Mouse (Mus musculus): ENCODE results near the gene Srgap3. TPM values are rescaled to one million over a fixed set of nuclear protein-coding genes. Genes with fewer than 3 reads are reported as not detected.

Gene Srgap3
- polyA plus RNA-seq, 1 experiment from 2014 or later: 37.2 TPM

DNA sequence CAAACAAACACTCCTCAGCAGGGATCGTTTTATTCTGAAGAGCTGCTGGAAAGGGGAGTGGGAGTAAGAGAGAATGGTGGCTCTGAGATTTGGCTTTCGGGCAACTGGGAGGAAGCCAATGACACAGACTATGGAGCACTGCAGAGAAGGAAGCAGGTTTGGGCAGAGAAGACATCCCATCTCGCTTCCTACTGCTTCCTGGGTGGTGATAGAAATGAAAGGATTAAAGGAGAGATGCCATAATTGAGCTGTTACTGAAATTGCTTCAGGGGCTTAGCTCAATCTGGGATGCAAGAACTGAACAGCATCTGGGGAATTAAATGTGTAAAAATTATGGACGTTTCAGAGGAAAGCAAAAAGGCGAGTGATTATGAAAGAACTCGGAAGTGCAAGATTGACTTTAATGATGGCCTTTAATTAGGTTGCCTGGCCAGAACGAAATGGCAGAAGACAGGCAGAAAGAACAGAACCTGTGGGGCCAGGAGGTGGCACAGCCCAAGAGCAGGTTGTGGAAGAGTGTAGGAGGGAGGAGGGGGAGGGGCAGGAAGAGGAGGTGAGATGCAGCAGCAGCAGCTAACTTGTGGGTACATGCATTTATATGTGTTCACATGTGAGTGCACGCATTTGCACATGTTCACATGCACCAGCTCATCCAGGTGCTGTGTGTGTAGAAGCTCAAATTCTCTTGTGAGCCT, 126.6 kb downstream of the Srgap3 start:
- H3K4me1 ChIP-seq (replicated peaks; ENCODE audit: control insufficient read depth, insufficient read depth, low read length): peaks cover 32% of the 10 kb centered on the region
- H3K4me2 ChIP-seq (ENCODE audit: low read length): no peak overlapping the region
- no peaks in the 10 kb centered on the region for H3K27me3 ChIP-seq (replicated peaks; ENCODE audit: control insufficient read depth, insufficient read depth, low read length)
- WGBS: 38% methylated on average over 8 of the region's 8 CpGs
- H3K9ac ChIP-seq (replicated peaks; ENCODE audit: low read depth, low read length): no peak overlapping the region
- peak; percentile 11; the same call in 1 of the 2 replicates for ATAC-seq
- H3K36me3 ChIP-seq (ENCODE audit: control insufficient read depth, insufficient read depth): no peaks in the 10 kb centered on the region; the same call in 1 of the 2 replicates
- H3K4me3 ChIP-seq (replicated peaks; ENCODE audit: low read length): no peak overlapping the region
- H3K9me3 ChIP-seq (ENCODE audit: control insufficient read depth, low read length): no peaks in the 10 kb centered on the region
- H3K27ac ChIP-seq (ENCODE audit: low read length): peak overlapping the region; percentile 24; the same call in 1 of the 2 replicates

DNA sequence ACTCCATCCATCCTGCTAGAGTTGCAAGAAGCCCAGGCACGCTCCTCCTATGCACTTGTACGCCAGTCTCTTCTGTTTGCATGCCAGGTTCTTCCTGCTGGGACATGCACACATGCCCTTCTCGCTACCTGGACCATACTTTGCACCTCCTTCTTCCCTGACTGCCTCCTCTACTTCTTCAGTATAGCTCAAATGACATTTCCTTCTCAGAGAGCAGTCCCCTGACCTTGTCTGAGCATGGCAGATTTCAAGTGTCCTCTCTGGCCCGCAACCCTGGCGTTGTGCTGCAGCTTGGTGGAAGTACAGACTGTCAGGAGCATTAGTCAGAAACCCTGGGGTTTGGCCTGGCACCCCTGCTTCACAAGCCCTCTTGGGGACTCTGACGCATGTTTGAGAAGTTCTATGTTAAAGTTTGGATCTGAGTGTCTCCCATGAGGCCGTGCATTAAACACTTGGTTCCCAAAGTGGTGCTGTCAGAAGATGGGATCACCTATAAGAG, 128.6 kb downstream of the Srgap3 start:
- Histone ChIP-seq H3K27ac (ENCODE audit: low read length) (no peak overlapping the region), H3K9ac (replicated peaks; ENCODE audit: low read depth, low read length) (no peak overlapping the region), H3K4me3 (replicated peaks; ENCODE audit: low read length) (no peak overlapping the region), H3K36me3 (ENCODE audit: control insufficient read depth, insufficient read depth) (no peaks in the 10 kb centered on the region; the same call in 1 of the 2 replicates), H3K27me3 (replicated peaks; ENCODE audit: control insufficient read depth, insufficient read depth, low read length) (no peaks in the 10 kb centered on the region), H3K9me3 (ENCODE audit: control insufficient read depth, low read length) (no peaks in the 10 kb centered on the region), H3K4me2 (ENCODE audit: low read length) (no peak overlapping the region), H3K4me1 (replicated peaks; ENCODE audit: control insufficient read depth, insufficient read depth, low read length) (peaks cover 39% of the 10 kb centered on the region)
- ATAC-seq: no peak
- WGBS: 95% methylated on average over 7 of the region's 7 CpGs

DNA sequence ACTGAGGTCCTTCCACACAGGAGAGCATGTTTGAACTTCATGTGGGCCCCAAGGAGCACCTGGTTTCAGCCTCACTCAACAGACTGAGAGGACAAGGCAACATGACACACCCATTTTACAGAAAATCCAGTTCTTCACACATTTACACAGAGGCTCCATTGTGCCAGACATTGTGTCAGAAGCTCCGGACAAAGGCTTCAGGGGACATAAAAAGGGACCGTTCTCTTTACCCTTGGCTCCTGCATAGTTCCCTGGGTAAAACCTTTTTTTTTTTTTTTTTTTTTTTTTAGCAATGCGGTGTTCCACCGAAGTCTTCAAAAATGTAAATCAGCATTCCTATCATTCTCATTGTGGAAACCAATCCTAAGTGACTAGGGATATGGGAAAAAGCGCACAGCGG, 131.5 kb downstream of the Srgap3 start:
- WGBS: 28% methylated on average over 6 of the region's 6 CpGs

DNA sequence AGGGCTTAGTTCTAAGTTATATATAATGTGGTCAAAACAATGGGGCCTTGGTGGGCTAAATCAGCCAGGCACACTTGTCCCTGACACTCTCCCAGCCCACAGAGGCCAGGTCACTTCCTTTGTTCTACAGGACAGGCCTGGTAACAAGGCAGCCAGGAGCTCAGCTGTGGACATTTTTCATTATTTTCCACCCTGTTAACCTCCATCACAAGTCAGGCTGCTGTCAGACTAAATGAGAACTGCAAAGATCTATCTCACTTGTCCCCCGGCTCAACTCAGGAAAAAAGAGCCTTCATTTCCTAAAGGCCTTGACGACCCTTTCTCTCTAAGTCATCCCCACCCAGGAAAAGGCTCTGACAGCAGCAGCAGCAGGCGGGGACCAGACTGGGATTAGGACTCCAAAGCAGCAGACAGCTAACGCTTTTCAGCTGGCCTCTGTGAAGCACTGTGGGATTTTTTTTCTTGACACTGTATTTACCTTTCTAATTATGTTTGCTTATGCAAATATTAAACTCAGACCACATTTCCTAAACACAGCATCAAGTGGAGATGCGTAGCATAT, 132.5 kb downstream of the Srgap3 start:
- Histone ChIP-seq H3K9ac (replicated peaks; ENCODE audit: low read depth, low read length) (no peak overlapping the region), H3K27me3 (replicated peaks; ENCODE audit: control insufficient read depth, insufficient read depth, low read length) (no peaks in the 10 kb centered on the region), H3K36me3 (ENCODE audit: control insufficient read depth, insufficient read depth) (no peaks in the 10 kb centered on the region; the same call in 1 of the 2 replicates), H3K9me3 (ENCODE audit: control insufficient read depth, low read length) (no peaks in the 10 kb centered on the region), H3K4me2 (ENCODE audit: low read length) (no peak overlapping the region), H3K4me3 (replicated peaks; ENCODE audit: low read length) (no peak overlapping the region), H3K27ac (ENCODE audit: low read length) (peak overlapping the region; percentile 14; the same call in 1 of the 2 replicates), H3K4me1 (replicated peaks; ENCODE audit: control insufficient read depth, insufficient read depth, low read length) (peaks cover 20% of the 10 kb centered on the region)
- WGBS: 39% methylated on average over 5 of the region's 5 CpGs
- ATAC-seq: no peak

More for the DNA sequence above, 131.5 kb downstream of the Srgap3 start:
- Histone ChIP-seq H3K27me3 (replicated peaks; ENCODE audit: control insufficient read depth, insufficient read depth, low read length) (no peaks in the 10 kb centered on the region), H3K9me3 (ENCODE audit: control insufficient read depth, low read length) (no peaks in the 10 kb centered on the region), H3K4me3 (replicated peaks; ENCODE audit: low read length) (no peak overlapping the region), H3K27ac (ENCODE audit: low read length) (no peak overlapping the region), H3K9ac (replicated peaks; ENCODE audit: low read depth, low read length) (no peak overlapping the region), H3K4me2 (ENCODE audit: low read length) (no peak overlapping the region), H3K36me3 (ENCODE audit: control insufficient read depth, insufficient read depth) (no peaks in the 10 kb centered on the region; the same call in 1 of the 2 replicates), H3K4me1 (replicated peaks; ENCODE audit: control insufficient read depth, insufficient read depth, low read length) (peaks cover 19% of the 10 kb centered on the region)
- ATAC-seq: no peak

DNA sequence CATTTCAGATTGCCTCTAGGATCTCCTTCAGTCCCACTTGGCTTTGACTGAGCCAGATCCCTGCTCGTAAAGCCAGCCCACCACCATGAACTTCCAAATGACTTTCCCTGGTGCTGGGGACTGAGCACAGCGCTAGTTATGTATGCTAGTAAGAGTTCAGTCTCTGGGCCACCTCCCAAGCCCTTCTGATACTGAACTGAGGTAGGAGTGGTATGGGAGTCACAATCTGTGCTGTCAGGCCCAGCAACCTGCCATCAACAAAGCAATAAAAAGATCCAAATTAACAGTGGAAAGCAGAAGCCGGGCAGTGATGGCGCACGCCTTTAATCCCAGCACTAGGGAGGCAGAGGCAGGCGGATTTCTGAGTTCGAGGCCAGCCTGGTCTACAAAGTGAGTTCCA, 134.2 kb downstream of the Srgap3 start:
- no peak overlapping the region for H3K4me2 ChIP-seq (ENCODE audit: low read length)
- H3K4me1 ChIP-seq (replicated peaks; ENCODE audit: control insufficient read depth, insufficient read depth, low read length): peaks cover 34% of the 10 kb centered on the region
- H3K27me3 ChIP-seq (replicated peaks; ENCODE audit: control insufficient read depth, insufficient read depth, low read length): no peaks in the 10 kb centered on the region
- 97% methylated on average over 7 of the region's 7 CpGs for WGBS
- H3K9me3 ChIP-seq (ENCODE audit: control insufficient read depth, low read length): no peaks in the 10 kb centered on the region
- no peak overlapping the region for H3K27ac ChIP-seq (ENCODE audit: low read length)
- no peaks in the 10 kb centered on the region; the same call in 1 of the 2 replicates for H3K36me3 ChIP-seq (ENCODE audit: control insufficient read depth, insufficient read depth)
- no peak for ATAC-seq
- no peak overlapping the region for H3K9ac ChIP-seq (replicated peaks; ENCODE audit: low read depth, low read length)
- H3K4me3 ChIP-seq (replicated peaks; ENCODE audit: low read length): no peak overlapping the region

DNA sequence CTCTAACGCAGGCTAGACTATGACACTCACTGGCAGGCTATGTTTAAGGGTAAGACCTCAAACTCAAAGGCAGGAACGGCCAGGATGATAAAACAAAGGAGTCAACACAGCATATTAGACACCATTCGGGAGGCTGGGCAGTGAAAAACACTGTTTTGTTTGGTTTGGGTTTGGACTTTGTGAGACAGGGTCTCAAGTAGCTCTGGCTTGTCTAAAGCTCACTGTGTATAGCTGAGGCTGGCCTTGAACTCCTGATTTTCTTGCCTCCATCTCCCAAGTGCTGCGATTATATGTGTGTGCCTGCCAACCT, 136.6 kb downstream of the Srgap3 start:
- WGBS: 21% methylated on average over 4 of the region's 4 CpGs
- H3K4me2 ChIP-seq (ENCODE audit: low read length): no peak overlapping the region
- no peak overlapping the region for H3K4me3 ChIP-seq (replicated peaks; ENCODE audit: low read length)
- ATAC-seq: peak; percentile 7
- peaks cover 34% of the 10 kb centered on the region for H3K4me1 ChIP-seq (replicated peaks; ENCODE audit: control insufficient read depth, insufficient read depth, low read length)
- no peak overlapping the region; the same call in 1 of the 2 replicates for H3K9ac ChIP-seq (replicated peaks; ENCODE audit: low read depth, low read length)
- H3K36me3 ChIP-seq (ENCODE audit: control insufficient read depth, insufficient read depth): no peaks in the 10 kb centered on the region; the same call in 1 of the 2 replicates
- no peaks in the 10 kb centered on the region for H3K9me3 ChIP-seq (ENCODE audit: control insufficient read depth, low read length)
- H3K27ac ChIP-seq (ENCODE audit: low read length): peak overlapping the region; percentile 87
- no peaks in the 10 kb centered on the region for H3K27me3 ChIP-seq (replicated peaks; ENCODE audit: control insufficient read depth, insufficient read depth, low read length)

DNA sequence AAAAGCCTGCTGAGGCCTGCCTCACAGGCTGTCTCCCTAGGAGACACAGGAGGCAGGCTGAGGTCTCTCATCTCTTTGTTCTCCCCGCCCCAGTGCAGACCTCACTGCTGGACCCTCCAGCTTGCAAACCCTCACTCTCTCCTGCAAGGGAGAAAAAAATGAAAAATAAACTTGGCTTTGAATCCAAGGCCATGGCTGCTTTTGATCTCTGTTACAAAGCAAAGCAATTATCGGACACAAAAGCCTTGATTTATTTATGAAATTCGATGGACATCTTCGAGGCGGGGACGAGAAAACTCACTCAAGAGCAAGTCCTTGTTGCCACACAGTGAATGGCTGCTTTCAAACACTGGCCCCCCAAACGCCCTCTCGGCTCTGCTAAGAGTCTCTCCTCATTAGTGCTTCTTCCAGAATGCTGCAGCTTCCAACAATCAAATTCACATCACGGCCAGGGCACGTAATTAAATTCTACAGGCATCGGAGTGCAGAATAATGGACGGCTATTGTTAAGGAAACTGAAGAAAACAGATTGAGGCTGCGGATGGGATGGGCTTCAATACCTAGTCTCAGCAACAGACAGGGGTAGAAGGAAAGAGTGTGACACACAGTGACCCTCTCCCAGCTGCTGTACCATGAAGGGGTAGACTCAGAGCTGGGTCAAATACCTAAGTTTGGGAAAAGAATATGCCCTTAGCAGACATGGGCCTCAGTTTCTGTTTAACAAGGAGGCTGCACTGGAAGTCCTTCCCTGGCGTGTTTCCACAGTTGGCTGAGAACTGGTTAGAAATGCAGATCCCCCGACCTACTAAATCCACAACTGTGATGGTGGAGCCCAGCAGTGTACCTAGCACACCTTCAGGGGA, 137.2 kb downstream of the Srgap3 start:
- peak overlapping the region; percentile 87 for H3K27ac ChIP-seq (ENCODE audit: low read length)
- H3K27me3 ChIP-seq (replicated peaks; ENCODE audit: control insufficient read depth, insufficient read depth, low read length): no peaks in the 10 kb centered on the region
- no peak overlapping the region for H3K4me3 ChIP-seq (replicated peaks; ENCODE audit: low read length)
- peak; percentile 86 for ATAC-seq
- no peaks in the 10 kb centered on the region for H3K9me3 ChIP-seq (ENCODE audit: control insufficient read depth, low read length)
- H3K4me1 ChIP-seq (replicated peaks; ENCODE audit: control insufficient read depth, insufficient read depth, low read length): peaks cover 30% of the 10 kb centered on the region
- H3K9ac ChIP-seq (replicated peaks; ENCODE audit: low read depth, low read length): peak overlapping the region; percentile 9; the same call in 1 of the 2 replicates
- 2% methylated on average over 15 of the region's 15 CpGs for WGBS
- H3K36me3 ChIP-seq (ENCODE audit: control insufficient read depth, insufficient read depth): no peaks in the 10 kb centered on the region
- peak overlapping the region; percentile 3; the same call in 1 of the 2 replicates for H3K4me2 ChIP-seq (ENCODE audit: low read length)

DNA sequence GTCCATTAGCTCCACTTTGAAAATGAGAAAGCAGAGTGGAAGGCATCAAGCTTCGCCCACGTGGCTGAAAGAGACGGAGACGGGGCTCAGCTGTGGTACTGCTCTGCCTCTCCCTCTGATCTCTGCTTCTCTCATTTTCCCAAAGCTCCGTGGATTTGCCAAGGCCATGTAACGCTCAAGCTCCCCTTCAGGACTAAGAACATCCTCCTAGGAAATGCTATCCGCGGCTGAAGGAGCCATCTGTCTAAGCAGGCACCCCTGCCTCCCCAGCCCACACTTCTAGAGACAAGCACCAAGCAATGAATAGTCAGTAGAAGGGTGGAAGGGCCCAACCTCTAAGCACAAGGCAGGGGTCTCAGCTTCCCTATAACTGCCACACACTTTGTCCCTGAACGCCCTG, 138.3 kb downstream of the Srgap3 start:
- Histone ChIP-seq H3K4me2 (ENCODE audit: low read length) (no peak overlapping the region), H3K36me3 (ENCODE audit: control insufficient read depth, insufficient read depth) (no peaks in the 10 kb centered on the region), H3K27me3 (replicated peaks; ENCODE audit: control insufficient read depth, insufficient read depth, low read length) (no peaks in the 10 kb centered on the region), H3K9me3 (ENCODE audit: control insufficient read depth, low read length) (no peaks in the 10 kb centered on the region), H3K27ac (ENCODE audit: low read length) (peak overlapping the region; percentile 87), H3K9ac (replicated peaks; ENCODE audit: low read depth, low read length) (no peak overlapping the region), H3K4me3 (replicated peaks; ENCODE audit: low read length) (no peak overlapping the region), H3K4me1 (replicated peaks; ENCODE audit: control insufficient read depth, insufficient read depth, low read length) (peaks cover 26% of the 10 kb centered on the region)
- no peak for ATAC-seq
- WGBS: 65% methylated on average over 9 of the region's 9 CpGs

DNA sequence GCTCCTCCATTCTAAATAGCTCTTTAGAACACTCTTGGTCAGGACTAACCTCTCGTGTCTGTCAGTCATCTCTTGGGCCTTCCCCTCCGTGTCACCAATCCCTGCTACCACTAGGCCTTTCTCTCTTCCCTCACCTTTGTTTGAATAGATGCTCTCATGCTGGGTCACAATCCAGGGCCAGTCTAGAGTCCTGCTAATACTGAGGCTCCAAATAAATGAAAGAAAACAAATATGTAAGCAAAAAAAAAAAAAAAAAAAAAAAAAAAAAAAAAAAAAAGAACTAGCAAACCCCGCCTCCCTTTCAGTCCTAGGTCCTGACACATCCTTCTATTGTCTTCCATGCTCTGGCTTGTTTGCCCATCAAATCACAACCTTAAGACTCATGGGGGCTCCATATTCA, 145.1 kb downstream of the Srgap3 start:
- ATAC-seq: no peak
- Histone ChIP-seq H3K4me3 (replicated peaks; ENCODE audit: low read length) (no peak overlapping the region), H3K9ac (replicated peaks; ENCODE audit: low read depth, low read length) (no peak overlapping the region), H3K4me2 (ENCODE audit: low read length) (no peak overlapping the region), H3K36me3 (ENCODE audit: control insufficient read depth, insufficient read depth) (no peaks in the 10 kb centered on the region), H3K4me1 (replicated peaks; ENCODE audit: control insufficient read depth, insufficient read depth, low read length) (no peaks in the 10 kb centered on the region), H3K27me3 (replicated peaks; ENCODE audit: control insufficient read depth, insufficient read depth, low read length) (no peaks in the 10 kb centered on the region), H3K9me3 (ENCODE audit: control insufficient read depth, low read length) (no peaks in the 10 kb centered on the region), H3K27ac (ENCODE audit: low read length) (no peak overlapping the region)
- WGBS: 79% methylated on average over 3 of the region's 3 CpGs
